Mouse (Mus musculus) heart, embryonic 13.5 days (tissue): Measurements from ENCODE around the gene Mrps27. TPM values are rescaled to one million over a fixed set of nuclear protein-coding genes. Genes with fewer than 3 reads are reported as not detected.

Experiments used
- ATAC-seq: fragments of 200-750 bp; cut with Nextera tagmentation; 2 replicates; pipeline ENCODE4 v1.8.0; 2017; ENCODE audit warnings: moderate TSS enrichment; ENCODE audit not compliant: insufficient number of reproducible peaks, low FRiP score, low TSS enrichment; ENCODE audit errors: extremely low read depth
- H3K27ac ChIP-seq: fragments of 300-500 bp; sonication (generic); replicated peaks from 2 replicates; pipeline ENCODE4 v1.5.1; 2015; ENCODE audit warnings: moderate library complexity, mild to moderate bottlenecking, inconsistent platforms
- H3K27me3 ChIP-seq: fragments of 300-500 bp; sonication (generic); replicated peaks from 2 replicates; pipeline ENCODE4 v1.6.1; 2015; ENCODE audit warnings: mild to moderate bottlenecking, inconsistent platforms
- H3K36me3 ChIP-seq: fragments of 300-500 bp; sonication (generic); 2 replicates; pipeline ENCODE4 v1.6.1; 2015; ENCODE audit warnings: mild to moderate bottlenecking, inconsistent platforms
- H3K4me1 ChIP-seq: fragments of 300-500 bp; sonication (generic); 2 replicates; pipeline ENCODE4 v1.6.1; 2015; ENCODE audit warnings: inconsistent platforms
- H3K4me2 ChIP-seq: fragments of 300-500 bp; sonication (generic); 2 replicates; pipeline ENCODE4 v1.6.1; 2015; ENCODE audit warnings: inconsistent platforms, mild to moderate bottlenecking, moderate library complexity
- H3K4me3 ChIP-seq: fragments of 300-500 bp; sonication (generic); 2 replicates; pipeline ENCODE4 v1.5.1; 2015; ENCODE audit warnings: moderate library complexity, mild to moderate bottlenecking, inconsistent platforms
- H3K9ac ChIP-seq: fragments of 300-500 bp; sonication (generic); 2 replicates; pipeline ENCODE4 v1.6.1; 2015; ENCODE audit warnings: inconsistent platforms, mild to moderate bottlenecking, moderate library complexity
- H3K9me3 ChIP-seq: fragments of 300-500 bp; sonication (generic); 2 replicates; pipeline ENCODE4 v1.6.1; 2016; ENCODE audit warnings: inconsistent platforms
- WGBS: fragments of 180-500 bp; shearing (Covaris S2); methylation state at CpG from one replicate; pipeline ENCODE4 v1.1.7; 2015; ENCODE audit warnings: mixed read lengths; 5-methylcytosine and 5-hydroxymethylcytosine counted together
- polyA plus RNA-seq: library from polyadenylated mRNA; unstranded; fragments of >200 nt; fragmentation: Nextera tagmentation; extraction: Ambion mirVana; gene quantifications from 2 replicates; pipeline ENCODE4 v1.2.1, GENCODE M21; 2015

The Mrps27 gene
- polyA plus RNA-seq, 1 experiment from 2014 or later = 69.5 TPM

DNA sequence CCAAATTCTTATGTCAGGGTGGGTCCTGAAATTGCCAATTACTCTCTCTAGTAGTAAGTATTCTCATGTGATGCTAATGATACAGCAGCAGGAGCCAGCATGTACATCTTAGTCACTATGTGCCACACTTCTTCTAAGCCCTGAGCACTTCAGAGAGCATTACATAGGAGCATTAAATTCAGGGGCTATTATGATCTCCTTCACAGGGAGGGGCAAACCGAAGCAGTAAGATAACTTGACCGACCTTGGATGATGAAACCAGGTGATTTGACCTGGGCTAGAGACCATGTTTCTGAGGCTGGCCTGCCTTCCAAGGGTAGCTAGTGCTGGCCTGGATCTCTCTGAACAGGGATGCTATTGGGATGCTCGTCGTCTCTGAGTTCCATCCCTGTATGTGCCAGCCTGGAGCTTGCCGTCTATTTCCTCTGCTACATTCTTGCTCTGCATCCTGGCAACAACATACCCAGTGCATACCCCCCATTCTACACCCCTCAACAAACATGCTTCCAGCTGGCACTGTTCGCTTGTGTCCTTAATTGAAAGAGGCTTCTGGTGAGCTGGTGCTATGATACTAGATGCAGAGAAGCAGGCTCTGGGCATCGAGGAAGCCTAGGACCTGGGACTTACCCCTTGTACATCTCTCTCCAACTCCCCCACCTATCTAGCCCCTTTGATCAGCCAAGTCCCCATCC is 99.0 kb downstream of the Mrps27 start:
- Histone ChIP-seq H3K4me2 (no peak overlapping the region), H3K27ac (no peak overlapping the region), H3K4me3 (no peak overlapping the region), H3K4me1 (peaks cover 33% of the 10 kb centered on the region), H3K9ac (no peak overlapping the region), H3K9me3 (no peaks in the 10 kb centered on the region), H3K36me3 (peaks cover 38% of the 10 kb centered on the region), H3K27me3 (no peaks in the 10 kb centered on the region)
- 77% methylated on average over 7 of the region's 7 CpGs for WGBS
- no peak for ATAC-seq

DNA sequence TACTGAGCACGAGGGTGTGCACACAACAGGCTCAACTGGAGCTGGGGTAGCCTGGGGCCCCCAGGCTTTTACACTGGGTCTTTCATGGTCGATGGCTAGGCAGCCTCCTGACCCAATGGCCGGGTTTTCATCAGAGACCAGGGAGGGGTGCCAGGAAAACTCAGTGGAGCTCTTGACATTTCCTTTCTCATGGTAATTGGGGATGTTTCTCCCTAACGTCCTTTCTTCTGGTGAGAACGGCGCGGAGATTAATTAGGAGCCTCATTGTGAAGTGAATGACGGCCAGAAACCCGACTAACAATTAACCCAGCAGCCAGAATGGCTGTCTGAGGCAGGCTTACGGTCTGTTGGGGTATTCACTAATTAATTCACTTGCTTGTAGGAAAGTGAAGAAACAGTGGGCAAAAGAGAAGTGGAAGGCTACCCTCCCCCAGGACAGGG is 99.9 kb downstream of the Mrps27 start:
- Histone ChIP-seq H3K4me3 (no peak overlapping the region), H3K9ac (no peak overlapping the region), H3K27ac (peak overlapping the region; percentile 33; the same call in 1 of the 2 replicates), H3K4me2 (no peak overlapping the region; the same call in 1 of the 2 replicates), H3K4me1 (peaks cover 33% of the 10 kb centered on the region), H3K9me3 (no peaks in the 10 kb centered on the region), H3K36me3 (peaks cover 31% of the 10 kb centered on the region), H3K27me3 (no peaks in the 10 kb centered on the region)
- ATAC-seq = no peak
- 39% methylated on average over 10 of the region's 10 CpGs for WGBS

DNA sequence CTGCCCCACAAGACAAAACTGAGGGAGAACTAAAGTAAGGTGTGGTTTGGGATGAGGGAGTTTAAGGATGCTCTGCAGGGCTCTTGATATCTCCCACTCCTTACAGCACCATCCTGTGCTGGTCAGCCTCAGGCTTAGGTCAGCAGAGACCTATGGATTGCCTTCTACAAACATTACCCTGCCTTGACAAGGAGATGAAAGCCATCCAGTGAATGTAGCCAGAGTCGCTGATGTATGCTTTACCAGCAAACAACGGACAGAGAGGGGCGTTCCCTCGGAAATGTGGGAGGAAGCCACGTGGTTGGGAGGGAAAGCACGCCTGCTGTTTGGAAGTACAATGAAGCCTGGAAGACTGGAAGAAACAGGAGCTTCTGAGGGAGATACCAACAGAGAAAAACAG is 100.3 kb downstream of the Mrps27 start:
- no peak overlapping the region for H3K4me3 ChIP-seq
- 14% methylated on average over 6 of the region's 6 CpGs for WGBS
- peaks cover 27% of the 10 kb centered on the region for H3K36me3 ChIP-seq
- peak overlapping the region; percentile 6; the same call in 1 of the 2 replicates for H3K27ac ChIP-seq
- H3K9ac ChIP-seq = no peak overlapping the region
- H3K4me2 ChIP-seq = no peak overlapping the region; the same call in 1 of the 2 replicates
- H3K9me3 ChIP-seq = no peaks in the 10 kb centered on the region
- no peaks in the 10 kb centered on the region for H3K27me3 ChIP-seq
- H3K4me1 ChIP-seq = peaks cover 38% of the 10 kb centered on the region
- ATAC-seq = no peak

DNA sequence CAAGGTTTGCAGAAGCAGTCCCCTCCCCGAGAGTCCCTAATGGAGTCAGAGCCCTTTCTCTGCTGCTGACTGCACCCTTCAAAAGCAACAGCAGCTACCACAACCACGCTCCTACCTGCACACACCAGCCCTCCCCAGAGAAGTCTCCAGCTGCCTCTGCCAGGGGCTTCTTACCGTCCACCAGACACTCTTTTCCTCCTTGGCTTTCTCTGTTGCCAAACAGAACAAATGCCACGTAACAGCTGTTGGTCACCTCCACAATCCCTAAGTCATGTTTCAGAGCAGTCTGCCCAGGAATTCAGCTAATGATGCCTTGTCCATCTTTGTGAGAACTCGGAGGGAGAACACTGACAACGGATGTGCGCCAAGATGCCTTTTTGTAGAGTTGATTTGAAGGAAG is 102.4 kb downstream of the Mrps27 start:
- H3K9me3 ChIP-seq = no peaks in the 10 kb centered on the region
- no peak overlapping the region for H3K4me3 ChIP-seq
- H3K9ac ChIP-seq = no peak overlapping the region; the same call in 1 of the 2 replicates
- H3K4me1 ChIP-seq = peaks cover 48% of the 10 kb centered on the region
- H3K27me3 ChIP-seq = no peaks in the 10 kb centered on the region
- peaks cover 9% of the 10 kb centered on the region for H3K36me3 ChIP-seq
- 76% methylated on average over 7 of the region's 7 CpGs for WGBS
- no peak overlapping the region for H3K4me2 ChIP-seq
- ATAC-seq = no peak
- peak overlapping the region; percentile 34; the same call in 1 of the 2 replicates for H3K27ac ChIP-seq

DNA sequence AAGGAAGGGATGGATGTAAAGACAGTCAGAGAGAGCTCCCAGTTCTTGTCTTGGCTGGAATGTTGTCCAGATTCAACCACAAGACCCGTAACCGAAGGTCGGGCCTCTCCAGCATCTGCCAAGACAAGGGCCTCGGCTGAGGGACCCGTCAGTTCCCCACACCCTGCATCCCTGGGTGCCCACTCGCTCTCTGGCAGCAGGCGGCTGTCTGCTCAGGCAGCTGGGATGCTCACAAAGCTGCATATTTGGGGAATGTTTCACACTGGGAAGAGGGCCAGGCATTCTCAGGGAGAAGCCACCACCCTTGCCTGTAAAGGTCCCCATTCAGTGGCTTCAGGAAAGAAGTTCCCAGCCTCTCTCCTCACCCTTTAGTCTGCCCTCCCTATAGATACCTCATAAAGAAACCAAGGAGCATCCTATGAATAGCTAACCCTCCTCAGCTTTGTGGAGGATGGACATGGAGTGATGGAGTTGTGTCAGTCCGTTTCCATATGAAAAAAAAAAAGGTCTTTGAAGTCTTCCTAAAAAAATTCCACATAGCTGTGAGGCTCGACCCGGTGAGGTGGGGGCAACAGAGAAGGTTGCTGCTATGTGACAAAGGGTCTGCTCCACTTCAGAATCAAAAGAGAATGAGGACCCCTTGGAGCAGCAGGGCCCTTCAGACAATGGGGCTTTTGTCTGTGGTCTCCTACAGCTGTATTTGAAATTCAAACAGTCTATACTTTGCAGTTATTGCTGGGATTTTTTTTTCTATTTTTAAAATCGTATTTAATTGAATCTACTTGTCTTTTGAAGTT is 103.0 kb downstream of the Mrps27 start:
- H3K36me3 ChIP-seq = peaks cover 7% of the 10 kb centered on the region
- H3K4me3 ChIP-seq = no peak overlapping the region
- peaks cover 48% of the 10 kb centered on the region for H3K4me1 ChIP-seq
- peak overlapping the region; percentile 34; the same call in 1 of the 2 replicates for H3K27ac ChIP-seq
- no peak overlapping the region for H3K9ac ChIP-seq
- ATAC-seq = no peak
- H3K4me2 ChIP-seq = no peak overlapping the region
- 53% methylated on average over 11 of the region's 11 CpGs for WGBS
- H3K27me3 ChIP-seq = no peaks in the 10 kb centered on the region
- no peaks in the 10 kb centered on the region for H3K9me3 ChIP-seq

DNA sequence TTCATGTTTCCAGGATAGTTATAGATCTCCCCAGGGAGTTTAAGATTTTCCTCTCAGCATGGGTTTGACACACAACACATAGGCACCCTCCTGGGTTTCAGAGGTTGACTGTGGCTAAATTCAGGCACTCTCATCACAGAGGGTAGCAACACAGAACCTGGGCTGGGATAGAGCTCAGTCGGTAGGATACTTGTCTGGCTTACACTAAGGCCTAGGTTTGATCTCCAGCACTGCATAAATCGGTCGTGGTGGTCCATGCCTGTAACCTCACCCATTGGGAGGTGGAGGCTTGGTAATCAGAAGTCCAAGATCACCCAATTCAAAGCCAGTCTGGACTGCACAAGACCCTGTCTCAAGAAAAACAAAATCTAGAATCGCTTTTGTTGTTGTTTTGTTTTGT is 103.7 kb downstream of the Mrps27 start:
- 69% methylated on average over 4 of the region's 4 CpGs for WGBS
- Histone ChIP-seq H3K4me1 (peaks cover 48% of the 10 kb centered on the region), H3K27me3 (no peaks in the 10 kb centered on the region), H3K27ac (no peak overlapping the region), H3K4me2 (no peak overlapping the region), H3K4me3 (no peak overlapping the region), H3K36me3 (peaks cover 6% of the 10 kb centered on the region), H3K9ac (no peak overlapping the region), H3K9me3 (no peaks in the 10 kb centered on the region)
- no peak for ATAC-seq

DNA sequence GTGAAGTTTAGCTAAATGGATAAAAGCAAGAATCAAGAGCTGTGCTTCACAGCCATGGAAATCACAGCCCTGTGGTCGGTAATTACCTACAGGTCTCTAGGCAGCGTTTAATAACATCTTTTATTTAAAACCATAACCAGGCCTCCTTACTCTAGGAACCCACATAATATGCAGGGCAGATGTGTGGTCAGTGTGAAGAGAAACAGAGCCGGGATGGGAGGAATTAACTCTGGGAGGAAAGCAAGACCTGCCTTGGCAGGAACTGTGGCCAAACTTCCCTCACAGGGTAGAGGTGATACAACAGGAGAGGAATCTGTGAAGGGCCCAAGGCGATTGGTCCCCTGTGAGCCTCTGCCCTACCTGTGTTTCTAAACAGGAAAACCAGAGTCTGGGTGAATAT is 105.0 kb downstream of the Mrps27 start:
- Histone ChIP-seq H3K4me3 (no peak overlapping the region), H3K4me1 (peaks cover 45% of the 10 kb centered on the region), H3K27ac (no peak overlapping the region), H3K36me3 (no peaks in the 10 kb centered on the region), H3K4me2 (no peak overlapping the region), H3K9ac (no peak overlapping the region), H3K9me3 (no peaks in the 10 kb centered on the region), H3K27me3 (no peaks in the 10 kb centered on the region)
- ATAC-seq = no peak
- 78% methylated on average over 4 of the region's 4 CpGs for WGBS

DNA sequence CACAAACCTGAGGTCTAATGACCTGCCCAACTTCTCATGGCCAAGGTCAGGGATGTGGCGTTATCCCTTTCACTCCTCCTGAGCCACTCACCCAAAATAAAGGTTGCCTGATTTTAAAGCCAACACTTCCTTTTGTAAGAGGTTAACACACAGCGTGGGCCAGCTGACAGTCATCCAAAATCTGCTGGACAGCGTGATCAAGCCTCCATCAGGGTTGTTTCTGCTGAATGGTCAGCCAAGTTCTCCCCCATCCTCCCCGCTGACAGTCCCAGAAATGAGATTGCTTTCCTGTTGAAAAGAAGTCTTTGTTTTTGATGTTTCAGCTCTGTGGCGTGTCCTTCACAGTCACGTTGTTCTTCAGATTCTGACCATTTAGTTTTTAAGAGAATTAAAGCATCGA is 106.2 kb downstream of the Mrps27 start:
- Histone ChIP-seq H3K9me3 (no peaks in the 10 kb centered on the region), H3K4me3 (no peak overlapping the region), H3K9ac (no peak overlapping the region), H3K27me3 (no peaks in the 10 kb centered on the region), H3K4me1 (peaks cover 47% of the 10 kb centered on the region), H3K4me2 (no peak overlapping the region), H3K36me3 (no peaks in the 10 kb centered on the region), H3K27ac (peak overlapping the region; percentile 29; the same call in 1 of the 2 replicates)
- ATAC-seq = no peak
- 64% methylated on average over 7 of the region's 7 CpGs for WGBS

DNA sequence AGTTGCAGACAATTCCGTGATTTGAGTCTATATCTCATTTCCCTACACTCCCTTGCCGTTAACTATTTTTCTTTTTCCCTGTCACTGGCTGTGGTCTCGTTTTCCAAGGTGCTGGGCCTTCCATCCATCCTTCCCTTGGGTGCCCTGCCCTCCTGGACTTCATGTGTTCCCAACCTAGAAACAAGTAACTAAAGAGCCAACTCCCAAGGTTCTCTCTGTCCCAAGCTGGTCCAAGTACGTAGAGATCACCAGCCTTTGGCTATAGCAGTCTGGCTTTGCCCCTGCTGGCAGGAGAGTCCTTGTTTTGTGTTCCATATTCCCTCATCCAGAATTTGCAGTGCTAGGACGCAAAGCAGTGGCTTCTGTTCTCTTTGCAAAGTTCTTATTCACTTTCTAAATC is 106.7 kb downstream of the Mrps27 start:
- no peaks in the 10 kb centered on the region for H3K27me3 ChIP-seq
- H3K4me1 ChIP-seq = peaks cover 42% of the 10 kb centered on the region
- H3K4me3 ChIP-seq = no peak overlapping the region
- no peak for ATAC-seq
- peak overlapping the region; percentile 29; the same call in 1 of the 2 replicates for H3K27ac ChIP-seq
- no peaks in the 10 kb centered on the region for H3K36me3 ChIP-seq
- no peaks in the 10 kb centered on the region for H3K9me3 ChIP-seq
- no peak overlapping the region for H3K4me2 ChIP-seq
- no peak overlapping the region for H3K9ac ChIP-seq
- WGBS = 66% methylated on average over 5 of the region's 5 CpGs

DNA sequence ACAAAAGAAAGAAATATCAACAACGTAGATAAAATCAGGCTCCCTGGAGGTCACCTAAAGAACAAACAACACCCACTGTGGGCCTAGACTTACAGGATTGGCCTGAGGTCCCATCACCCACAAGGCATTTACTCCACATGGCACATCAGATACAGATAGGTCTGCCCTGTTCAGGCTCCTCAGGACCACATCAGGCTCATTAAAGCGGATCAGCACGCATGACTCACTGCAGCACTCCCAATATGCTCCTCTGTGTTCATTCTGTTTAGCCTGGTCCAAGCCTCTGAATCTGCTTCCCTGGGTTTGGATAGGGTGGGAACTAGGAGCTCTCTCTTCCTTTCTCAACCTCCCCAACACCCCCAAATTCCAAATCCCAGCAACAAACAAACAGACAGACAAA is 107.9 kb downstream of the Mrps27 start:
- H3K4me3 ChIP-seq = no peak overlapping the region
- WGBS = 88% methylated on average over 3 of the region's 3 CpGs
- no peaks in the 10 kb centered on the region for H3K36me3 ChIP-seq
- no peak for ATAC-seq
- H3K27me3 ChIP-seq = no peaks in the 10 kb centered on the region
- H3K9ac ChIP-seq = no peak overlapping the region
- no peak overlapping the region for H3K4me2 ChIP-seq
- H3K4me1 ChIP-seq = peaks cover 33% of the 10 kb centered on the region
- no peak overlapping the region for H3K27ac ChIP-seq
- no peaks in the 10 kb centered on the region for H3K9me3 ChIP-seq

DNA sequence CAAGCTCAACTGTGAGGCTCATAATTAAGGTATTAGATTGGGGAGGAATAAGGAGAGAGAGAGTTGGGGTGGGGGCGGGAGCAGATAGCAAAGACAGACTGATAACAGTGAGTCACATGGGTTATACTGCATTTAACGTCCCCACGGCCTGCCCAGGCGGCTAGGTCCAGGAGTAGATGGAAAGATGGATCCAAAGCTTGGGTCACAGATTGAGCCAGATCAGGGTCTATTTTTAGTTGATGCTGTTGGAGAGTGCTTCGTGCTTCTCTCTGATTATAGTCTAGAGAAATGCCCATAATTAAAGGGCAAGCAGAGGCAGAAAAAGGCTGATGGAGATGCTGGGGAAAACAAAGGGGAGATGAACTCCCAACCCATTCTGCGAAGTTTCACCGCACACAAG is 110.4 kb downstream of the Mrps27 start:
- Histone ChIP-seq H3K4me2 (no peak overlapping the region), H3K4me3 (no peak overlapping the region), H3K27ac (peak overlapping the region; percentile 12; the same call in 1 of the 2 replicates), H3K9me3 (no peaks in the 10 kb centered on the region), H3K27me3 (no peaks in the 10 kb centered on the region), H3K9ac (no peak overlapping the region), H3K4me1 (peaks cover 36% of the 10 kb centered on the region), H3K36me3 (no peaks in the 10 kb centered on the region)
- WGBS = 58% methylated on average over 7 of the region's 7 CpGs
- no peak for ATAC-seq
